ENCODE assay signal across 21 mouse cellular contexts in the genomic region with DNA sequence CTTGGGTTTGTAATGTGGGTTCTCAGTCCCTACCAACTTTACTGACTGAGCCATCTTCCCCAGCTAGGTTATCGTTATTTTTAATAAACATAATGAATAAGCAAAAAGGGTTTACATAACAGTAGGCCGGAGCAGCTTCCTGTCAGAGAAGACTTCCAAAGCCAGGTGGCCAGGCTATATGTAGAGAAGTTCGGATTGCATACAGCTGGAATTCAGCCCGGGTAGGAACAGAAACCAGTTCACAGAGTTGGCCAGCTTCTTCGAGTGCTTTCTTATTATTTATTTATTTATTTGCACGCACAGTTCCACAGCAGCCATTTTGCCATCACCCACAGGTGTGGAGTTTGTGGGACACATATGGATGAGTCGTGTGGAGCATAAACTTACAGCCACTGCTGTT. TPM values are rescaled to one million over a fixed set of nuclear protein-coding genes. Genes with fewer than 3 reads are reported as not detected.
DNase-seq lines count a peak whose midpoint lies in the region; ATAC-seq lines count a peak whose summit lies in the region.
"Had no signal": no experiment of that assay in that cellular context is flagged by ENCODE, and none has a peak within 500 bp of the region (broad histone marks: within the 10 kb centered on the region; RNA-seq: fewer than 3 reads in every experiment).

No protein-coding gene starts in this region.

- H3K9ac ChIP-seq in embryonic facial prominence, embryonic 12.5 days = no peak overlapping the region
- H3K9ac ChIP-seq in intestine, embryonic 15.5 days = no peak overlapping the region
- H3K9ac ChIP-seq: heart, embryonic 12.5 days; midbrain, embryonic 12.5 days had no signal

- H3K4me3 ChIP-seq in embryonic facial prominence, embryonic 12.5 days = no peak overlapping the region
- no peak overlapping the region for H3K4me3 ChIP-seq in intestine, embryonic 15.5 days (replicated peaks)
- H3K4me3 ChIP-seq: heart, embryonic 12.5 days; midbrain, embryonic 12.5 days; myocyte had no signal

- H3K36me3 ChIP-seq in embryonic facial prominence, embryonic 12.5 days = peaks cover 19% of the 10 kb centered on the region
- H3K36me3 ChIP-seq in intestine, embryonic 15.5 days = peaks cover 20% of the 10 kb centered on the region
- H3K36me3 ChIP-seq: midbrain, embryonic 12.5 days had no signal

- no peak for ATAC-seq in embryonic facial prominence, embryonic 12.5 days (ENCODE audit: insufficient number of reproducible peaks, insufficient read depth, low FRiP score, low TSS enrichment)
- no peak; the same call in 1 of the 2 replicates for ATAC-seq in intestine, embryonic 15.5 days
- ATAC-seq: forebrain, embryonic 16.5 days; inflammation-experienced regulatory T-cells, adult 6 months had no signal

- peak overlapping the region; percentile 77; the same call in 1 of the 2 replicates for H3K27ac ChIP-seq in embryonic facial prominence, embryonic 12.5 days
- peak overlapping the region; percentile 64; the same call in 1 of the 2 replicates for H3K27ac ChIP-seq in intestine, embryonic 15.5 days
- H3K27ac ChIP-seq: midbrain, embryonic 12.5 days had no signal

- 80% methylated on average over 7 of the region's 7 CpGs for WGBS in embryonic facial prominence, embryonic 12.5 days
- 51% methylated on average over 7 of the region's 7 CpGs for WGBS in intestine, embryonic 15.5 days

- peaks cover 32% of the 10 kb centered on the region for H3K4me1 ChIP-seq in embryonic facial prominence, embryonic 12.5 days
- peaks cover 12% of the 10 kb centered on the region for H3K4me1 ChIP-seq in intestine, embryonic 15.5 days (replicated peaks)

- H3K27me3 ChIP-seq in embryonic facial prominence, embryonic 12.5 days = no peaks in the 10 kb centered on the region
- H3K27me3 ChIP-seq in intestine, embryonic 15.5 days (replicated peaks) = no peaks in the 10 kb centered on the region
- H3K27me3 ChIP-seq: heart, embryonic 12.5 days; midbrain, embryonic 12.5 days had no signal

- peak; percentile 54 for DNase-seq in layer of hippocampus, adult 9-11 months
- DNase-seq in layer of hippocampus, adult 8-10 months (ENCODE audit: low spot score in 2 of 2) = no peak
- DNase-seq in skeletal muscle tissue, adult 2 months (ENCODE audit: low read depth, low spot score) = peak; percentile 78
- DNase-seq in frontal cortex, postnatal 10 days (ENCODE audit: low spot score in 2 of 2) = no peak
- no peak for DNase-seq in left cerebral cortex, adult 11 months (ENCODE audit: low spot score)
- DNase-seq in thymus, postnatal 4 days = no peak
- DNase-seq: adrenal gland, adult 8-10 months; cerebellum, adult 2 months; gastrocnemius, postnatal 10 days; kidney, postnatal 14 days; lung, adult 18-20 months; right cerebral cortex, postnatal 14 days; thymus, postnatal 25 days had no signal

- H3K4me2 ChIP-seq in embryonic facial prominence, embryonic 12.5 days (replicated peaks) = no peak overlapping the region
- no peak overlapping the region for H3K4me2 ChIP-seq in intestine, embryonic 15.5 days (replicated peaks)
- H3K4me2 ChIP-seq: heart, embryonic 12.5 days; midbrain, embryonic 12.5 days had no signal

- H3K9me3 ChIP-seq in embryonic facial prominence, embryonic 12.5 days = no peaks in the 10 kb centered on the region
- H3K9me3 ChIP-seq in intestine, embryonic 15.5 days = no peaks in the 10 kb centered on the region
- H3K9me3 ChIP-seq: heart, embryonic 12.5 days; midbrain, embryonic 12.5 days had no signal

RNA-seq across cellular contexts. Expression of a gene that starts 53.7 kb away (rescaled TPM):
- 10 to 100 TPM; 12.2 to 46.7 (median 26.0) TPM for total RNA-seq in layer of hippocampus, adult 8-10 months (2022)
- 27.4 and 28.7 TPM in 2 replicates for polyA plus RNA-seq in embryonic facial prominence, embryonic 12.5 days (2016; fragmentation: Nextera tagmentation; extraction: Ambion mirVana)
- 28.3 and 31.8 TPM in 2 replicates for polyA plus RNA-seq in intestine, embryonic 15.5 days (2015; fragmentation: Nextera tagmentation; extraction: Ambion mirVana)
- total RNA-seq: MEL had no signal

Comparison
In these comparisons a context has a peak if more than half of its experiments do, and no peak if none do; other contexts are left out.
1. DNase-seq: peak in layer of hippocampus, adult 9-11 months (single experiment) and skeletal muscle tissue, adult 2 months (single experiment); none in layer of hippocampus, adult 8-10 months (0 of 2), frontal cortex, postnatal 10 days (0 of 2), left cerebral cortex, adult 11 months (single experiment) and thymus, postnatal 4 days (single experiment).